Mouse (Mus musculus) heart, adult 2 months (tissue): ENCODE data around the gene Lipn. TPM values are rescaled to one million over a fixed set of nuclear protein-coding genes. Genes with fewer than 3 reads are reported as not detected.

ENCODE experiments used
- DNase-seq, 2 experiments: peaks; one replicate each; pipeline ENCODE4 v3.0.0; 2021
- H3K27ac ChIP-seq: fragments of 200-600 bp; 2 replicates; pipeline ENCODE4 v1.8.1; 2022
- H3K27me3 ChIP-seq: fragments of 200-500 bp; 2 replicates; pipeline ENCODE4 v1.6.1; 2012; ENCODE audit warnings: mild to moderate bottlenecking, low read length, inconsistent platforms, mixed read lengths; ENCODE audit not compliant: control insufficient read depth, insufficient read depth
- H3K36me3 ChIP-seq: fragments of 200-500 bp; 2 replicates; pipeline ENCODE4 v1.6.1; 2012; ENCODE audit warnings: low read length, inconsistent platforms; ENCODE audit not compliant: control insufficient read depth, insufficient read depth
- H3K4me1 ChIP-seq: fragments of 200-500 bp; 2 replicates; pipeline ENCODE4 v1.6.1; 2011; ENCODE audit warnings: low read length; ENCODE audit not compliant: control insufficient read depth, insufficient read depth
- H3K4me3 ChIP-seq: fragments of 200-600 bp; 2 replicates; pipeline ENCODE4 v1.8.1; 2022
- H3K79me2 ChIP-seq: fragments of 200-500 bp; replicated peaks from 2 replicates; pipeline ENCODE4 v1.6.1; 2012; ENCODE audit warnings: mild to moderate bottlenecking, inconsistent platforms, low read length, moderate library complexity, mixed read lengths; ENCODE audit not compliant: control insufficient read depth, insufficient read depth
- H3K9ac ChIP-seq: fragments of 200-500 bp; 2 replicates; pipeline ENCODE4 v1.6.1; 2012; ENCODE audit warnings: low read depth, mild to moderate bottlenecking, control low read depth, inconsistent platforms, low read length, mixed read lengths
- CTCF ChIP-seq: fragments of 200-600 bp; IDR thresholded peaks from 2 replicates; pipeline ENCODE4 v1.8.1; 2022; ENCODE audit warnings: antibody characterized with exemption, mild to moderate bottlenecking, moderate library complexity
- EP300 ChIP-seq: fragments of 200-500 bp; IDR thresholded peaks from 2 replicates; pipeline ENCODE4 v1.6.1; 2011; ENCODE audit warnings: low read depth, low read length, control low read depth; ENCODE audit not compliant: insufficient read depth
- POLR2A ChIP-seq: fragments of 200-500 bp; IDR thresholded peaks from 2 replicates; pipeline ENCODE4 v1.6.1; 2011; ENCODE audit warnings: mild to moderate bottlenecking, low read depth, low read length, control low read depth; ENCODE audit not compliant: insufficient read depth
- WGBS: fragments of 180-500 bp; shearing (Covaris S2); methylation state at CpG from one replicate; pipeline ENCODE4 v1.1.7; 2018; 5-methylcytosine and 5-hydroxymethylcytosine counted together
- intact Hi-C: fragments of 180-260 bp; cut with DNase I; formaldehyde crosslinking; loops from one replicate; pipeline ENCODE4 v1.15.1; 2025
- long read RNA-seq: library from polyadenylated mRNA; stranded (forward); transcript quantifications from one replicate; pipeline ENCODE4 v2.0.0, GENCODE M21; 2021
- polyA plus RNA-seq: library from polyadenylated mRNA; depleted of rRNA; stranded (reverse); fragments of >200 nt; gene quantifications from 2 replicates; pipeline ENCODE4 v1.2.3, GENCODE M21; 2012; rRNA removed
- total RNA-seq, 2 experiments: library from RNA; stranded (reverse); gene quantifications; 2 replicates each; pipeline ENCODE4 v1.2.3; 2021

Lipn gene
- total RNA-seq (not detected), polyA plus RNA-seq (not detected in 2 replicates)
- long read RNA-seq, result 0 reads

DNA sequence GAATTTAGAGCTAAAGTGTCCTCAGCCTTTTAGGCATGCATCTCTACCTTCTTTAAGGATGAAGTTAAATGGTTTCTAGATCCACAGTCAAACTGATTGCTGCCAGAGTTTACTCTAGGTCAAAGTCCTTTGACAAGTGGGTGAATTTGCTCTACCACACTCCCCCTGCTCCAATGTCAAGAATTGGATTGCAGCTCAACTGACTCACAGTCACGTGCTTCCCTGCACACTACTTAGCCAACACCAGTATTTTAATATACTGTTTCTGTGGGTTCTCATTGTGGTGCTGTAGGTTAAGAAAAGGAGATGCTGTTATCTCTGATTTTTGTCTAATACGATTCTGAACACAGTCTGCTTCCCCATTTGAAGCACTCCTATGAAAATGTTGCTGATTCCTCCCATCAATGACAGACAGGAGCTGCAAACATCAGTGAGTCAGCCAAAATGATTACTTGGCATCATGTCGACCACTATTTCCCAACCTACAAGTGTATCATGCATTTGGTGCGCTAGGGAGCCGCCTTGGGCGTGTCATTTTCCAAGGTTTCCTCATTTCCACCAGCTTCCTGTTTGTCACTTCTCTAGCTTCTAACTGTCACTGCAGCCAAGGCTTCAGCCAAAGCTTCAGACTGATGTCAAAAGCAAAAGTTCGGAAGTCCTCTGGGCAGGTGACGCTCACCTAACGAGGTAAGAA is at the start of gene Lipn:
Lipn (plus strand) TSS at position 580 of the 694 bp plus-strand sequence.
- TF ChIP-seq CTCF (no peak), EP300 (no peak), POLR2A (no peak)
- Histone ChIP-seq H3K27ac (no peak within 1 kb of the TSS), H3K4me1 (no peaks in the 10 kb centered on the region), H3K4me3 (no peak within 1 kb of the TSS), H3K36me3 (no peaks in the 10 kb centered on the region), H3K27me3 (no peaks in the 10 kb centered on the region), H3K9ac (no peak within 1 kb of the TSS), H3K79me2 (no peaks in the 10 kb centered on the region)
- WGBS, result 75% methylated on average over 9 of the region's 9 CpGs
- intact Hi-C loops, result no loop called here
- no peak for DNase-seq

DNA sequence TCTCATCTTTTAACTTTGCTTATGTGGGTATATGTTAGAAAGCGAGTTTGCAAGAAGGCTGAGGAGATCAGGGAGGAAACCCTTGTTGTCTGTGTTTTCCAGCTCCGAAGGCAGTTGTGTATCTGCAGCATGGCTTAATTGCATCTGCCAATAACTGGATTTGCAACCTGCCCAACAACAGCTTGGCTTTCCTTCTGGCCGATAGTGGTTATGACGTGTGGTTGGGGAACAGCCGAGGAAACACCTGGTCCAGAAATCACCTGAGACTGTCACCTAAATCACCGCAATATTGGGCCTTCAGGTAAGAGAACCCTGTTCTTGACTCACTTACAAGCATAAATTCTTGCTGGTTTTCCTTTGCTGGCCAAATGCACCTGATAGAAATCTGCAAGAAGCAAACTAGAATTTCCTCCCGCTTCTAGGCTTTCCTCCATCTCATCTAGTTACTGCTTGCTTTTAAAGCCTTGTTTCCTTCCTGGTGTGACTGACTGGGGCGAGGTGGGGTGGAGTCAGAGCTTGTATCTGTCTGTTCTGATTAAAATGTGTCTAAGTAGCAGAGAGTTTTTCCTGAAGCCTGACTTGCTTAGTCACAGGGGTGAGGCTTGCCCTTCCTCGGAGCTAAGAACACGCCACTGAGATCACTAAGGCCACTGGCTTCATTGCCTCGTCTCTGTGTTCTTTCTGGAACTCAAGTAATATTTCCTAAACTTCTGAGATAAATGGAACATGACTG is 45.6 kb upstream of the Lipn start:
- DNase-seq, result no peak
- Histone ChIP-seq H3K4me1 (no peaks in the 10 kb centered on the region), H3K27ac (no peak overlapping the region), H3K9ac (no peak overlapping the region), H3K27me3 (no peaks in the 10 kb centered on the region), H3K79me2 (no peaks in the 10 kb centered on the region), H3K36me3 (no peaks in the 10 kb centered on the region), H3K4me3 (no peak overlapping the region)
- 58% methylated on average over 11 of the region's 11 CpGs for WGBS
- no peak for TF ChIP-seq EP300
- no peak for TF ChIP-seq CTCF
- no peak for TF ChIP-seq POLR2A
- intact Hi-C loops, result loop anchor here (5.0 kb wide), 1 partner anchor 639 kb away; no protein-coding TSS in a partner anchor

GRCm38 (mm10) chr19:34022759-34023158 is 44.4 kb upstream of the Lipn start:
- H3K27me3 ChIP-seq, result no peaks in the 10 kb centered on the region
- 38% methylated on average over 3 of the region's 3 CpGs for WGBS
- no peak overlapping the region for H3K9ac ChIP-seq
- no peak for TF ChIP-seq EP300
- no peak for TF ChIP-seq POLR2A
- TF ChIP-seq CTCF, result peak; percentile 72
- H3K79me2 ChIP-seq, result no peaks in the 10 kb centered on the region
- no peaks in the 10 kb centered on the region for H3K36me3 ChIP-seq
- H3K27ac ChIP-seq, result no peak overlapping the region
- intact Hi-C loops, result loop anchor here (5.0 kb wide), 1 partner anchor 640 kb away; no protein-coding TSS in a partner anchor
- H3K4me3 ChIP-seq, result no peak overlapping the region
- DNase-seq, result no peak
- no peaks in the 10 kb centered on the region for H3K4me1 ChIP-seq

DNA sequence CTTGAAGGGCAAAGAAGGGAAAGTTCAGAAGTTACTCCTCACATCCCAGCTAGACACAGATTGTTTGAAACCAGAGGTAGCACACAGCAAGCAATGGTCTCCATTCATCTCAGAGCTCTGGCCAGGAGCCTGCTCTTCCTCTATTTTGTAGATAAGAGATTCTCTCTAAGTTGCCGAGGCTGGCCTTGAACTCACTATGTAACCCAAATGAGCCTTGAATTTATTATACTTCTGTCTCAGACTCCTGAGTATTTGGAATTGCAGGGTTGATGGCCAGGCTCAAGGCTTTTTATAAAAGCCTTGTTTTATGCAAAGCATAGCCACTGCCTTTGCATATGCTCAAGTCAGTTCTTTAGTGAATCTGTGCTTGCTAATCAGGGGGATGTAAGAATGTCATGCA is 27.4 kb upstream of the Lipn start:
- Histone ChIP-seq H3K4me1 (no peaks in the 10 kb centered on the region), H3K4me3 (no peak overlapping the region), H3K27me3 (no peaks in the 10 kb centered on the region), H3K79me2 (no peaks in the 10 kb centered on the region), H3K9ac (no peak overlapping the region), H3K36me3 (no peaks in the 10 kb centered on the region), H3K27ac (no peak overlapping the region)
- no peak for TF ChIP-seq EP300
- no peak for TF ChIP-seq CTCF
- no peak for TF ChIP-seq POLR2A
- DNase-seq, result no peak
- intact Hi-C loops, result no loop called here
- 33% methylated on average over 1 of the region's 1 CpGs for WGBS

GRCm38 (mm10) chr19:34043008-34043407 is 24.1 kb upstream of the Lipn start:
- H3K9ac ChIP-seq, result no peak overlapping the region
- H3K79me2 ChIP-seq, result no peaks in the 10 kb centered on the region
- no peaks in the 10 kb centered on the region for H3K4me1 ChIP-seq
- no peak for TF ChIP-seq POLR2A
- TF ChIP-seq CTCF, result no peak
- no peak for TF ChIP-seq EP300
- no peak for DNase-seq
- intact Hi-C loops, result no loop called here
- no peak overlapping the region for H3K27ac ChIP-seq
- no peaks in the 10 kb centered on the region for H3K36me3 ChIP-seq
- 62% methylated on average over 6 of the region's 6 CpGs for WGBS
- no peak overlapping the region for H3K4me3 ChIP-seq
- no peaks in the 10 kb centered on the region for H3K27me3 ChIP-seq
